Mouse (Mus musculus) adrenal gland, postnatal 25 days (tissue): Measurements from ENCODE around the gene Pilrb2. TPM values are rescaled to one million over a fixed set of nuclear protein-coding genes. Genes with fewer than 3 reads are reported as not detected.

Experiments
- DNase-seq: peaks from one replicate; pipeline ENCODE4 v3.0.0; 2021; ENCODE audit warnings: mixed read lengths
- total RNA-seq: library from RNA; stranded (reverse); gene quantifications from 2 replicates; pipeline ENCODE4 v1.2.3, GENCODE M21; 2021

Pilrb2 gene
- total RNA-seq, 1 experiment from 2014 or later = 0.64 TPM

DNA sequence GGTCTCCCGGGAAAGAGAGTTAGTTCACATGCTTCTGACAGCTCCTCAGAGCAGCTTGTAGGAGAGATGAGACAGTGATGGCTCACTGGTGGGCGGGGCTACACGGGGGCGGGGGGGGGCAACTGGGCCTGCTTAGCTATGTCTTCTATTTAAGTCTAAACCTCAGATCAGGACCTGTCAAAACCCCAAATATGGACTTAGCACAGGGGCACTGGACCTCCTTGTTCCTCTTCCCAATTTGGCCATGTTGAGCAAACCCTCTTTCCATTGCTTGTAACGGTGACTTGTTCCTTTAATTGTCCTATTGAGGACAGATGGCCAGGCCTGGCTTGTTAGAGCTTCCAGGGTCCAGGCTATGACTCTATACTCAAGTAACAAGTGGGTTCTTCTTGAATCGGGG, 40.1 kb downstream of the Pilrb2 start:
- no peak for DNase-seq

DNA sequence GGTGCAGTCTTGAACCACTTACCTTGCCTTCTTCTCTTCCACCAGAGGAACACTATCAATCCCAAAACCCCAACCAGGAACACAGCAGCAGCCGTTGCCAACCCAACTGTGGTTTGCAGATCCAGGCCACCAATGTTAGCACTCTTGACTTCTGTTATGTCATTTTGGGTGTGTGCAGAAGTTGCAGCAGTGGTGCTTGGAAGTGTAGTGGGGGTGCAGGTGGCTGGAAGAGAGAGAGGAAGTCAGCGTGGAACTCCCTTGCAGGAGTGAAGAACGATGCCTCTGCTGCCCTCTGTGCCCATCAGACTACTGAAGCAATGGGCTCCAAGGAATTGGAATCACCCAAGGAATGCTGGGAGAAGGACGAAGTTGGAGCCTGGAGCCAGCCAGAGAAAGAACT, 40.5 kb downstream of the Pilrb2 start:
- no peak for DNase-seq

DNA sequence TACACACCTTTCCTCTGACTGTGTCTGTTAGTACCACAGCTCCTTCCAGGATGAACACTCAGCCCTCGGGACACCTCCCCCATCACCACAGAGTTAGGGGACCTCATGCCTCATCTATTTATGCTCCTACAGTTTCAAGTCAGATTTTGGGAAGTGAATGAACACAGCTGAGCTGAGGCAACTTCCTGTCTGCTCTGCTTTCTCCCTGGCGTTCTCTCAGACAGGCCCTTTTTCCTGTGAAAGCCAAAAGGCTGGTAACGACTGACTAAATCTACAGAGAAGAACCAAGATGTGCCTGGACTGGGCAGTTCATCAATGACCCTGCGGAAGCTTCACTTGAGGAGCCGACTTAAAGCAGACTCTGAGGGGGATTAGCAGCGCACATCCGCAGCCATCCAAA, 41.4 kb downstream of the Pilrb2 start:
- DNase-seq = no peak

DNA sequence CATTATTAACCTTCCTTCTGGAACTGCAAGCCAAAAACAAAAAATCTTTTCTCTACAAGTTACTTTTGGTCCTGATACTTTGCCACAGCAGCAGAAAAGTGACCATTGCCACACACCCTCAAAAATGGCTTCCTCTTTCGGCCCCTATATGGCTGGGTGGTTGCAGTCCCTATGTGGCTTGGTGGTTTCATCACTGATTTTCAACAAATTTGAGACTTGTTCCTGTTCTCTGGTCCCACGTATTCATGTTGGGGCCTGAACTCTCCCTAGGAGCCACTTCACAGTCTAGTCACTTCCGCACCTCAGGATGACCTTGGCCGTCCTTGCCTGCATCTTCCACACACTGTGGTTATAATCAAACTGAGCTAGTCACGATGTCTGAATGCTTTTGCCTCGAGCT, 42.9 kb downstream of the Pilrb2 start:
- no peak for DNase-seq

- no peak for DNase-seq
Observed at GRCm38 (mm10) chr5:137826421-137826820, 45.2 kb downstream of the Pilrb2 start.

- no peak for DNase-seq
Observed at GRCm38 (mm10) chr5:137825971-137826370, 45.6 kb downstream of the Pilrb2 start.

- no peak for DNase-seq
Observed at GRCm38 (mm10) chr5:137825030-137825429, 46.6 kb downstream of the Pilrb2 start.

GRCm38 (mm10) chr5:137823455-137824045, 48.1 kb downstream of the Pilrb2 start:
- no peak for DNase-seq

GRCm38 (mm10) chr5:137822602-137823001, 49.0 kb downstream of the Pilrb2 start:
- no peak for DNase-seq

DNA sequence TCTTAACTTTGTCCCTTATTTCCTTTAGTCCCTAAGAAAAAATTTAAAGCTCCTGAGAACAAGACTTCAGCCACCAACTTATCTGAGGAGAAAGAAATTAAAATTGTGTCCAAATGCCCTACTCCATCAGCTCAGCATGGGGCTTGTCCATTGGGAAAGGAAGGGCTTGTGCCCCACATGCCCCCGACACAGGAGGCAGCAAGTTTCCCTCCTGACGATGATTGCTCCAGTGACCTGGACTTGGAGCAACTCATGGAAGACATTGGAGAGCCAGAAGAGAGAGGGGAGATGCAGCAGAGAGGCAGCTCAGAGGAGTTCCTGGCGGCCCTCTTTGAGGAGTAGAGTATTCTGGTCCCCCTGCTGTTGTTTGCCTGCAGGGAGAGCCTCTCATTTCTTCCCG, 49.5 kb downstream of the Pilrb2 start:
- DNase-seq = no peak

DNA sequence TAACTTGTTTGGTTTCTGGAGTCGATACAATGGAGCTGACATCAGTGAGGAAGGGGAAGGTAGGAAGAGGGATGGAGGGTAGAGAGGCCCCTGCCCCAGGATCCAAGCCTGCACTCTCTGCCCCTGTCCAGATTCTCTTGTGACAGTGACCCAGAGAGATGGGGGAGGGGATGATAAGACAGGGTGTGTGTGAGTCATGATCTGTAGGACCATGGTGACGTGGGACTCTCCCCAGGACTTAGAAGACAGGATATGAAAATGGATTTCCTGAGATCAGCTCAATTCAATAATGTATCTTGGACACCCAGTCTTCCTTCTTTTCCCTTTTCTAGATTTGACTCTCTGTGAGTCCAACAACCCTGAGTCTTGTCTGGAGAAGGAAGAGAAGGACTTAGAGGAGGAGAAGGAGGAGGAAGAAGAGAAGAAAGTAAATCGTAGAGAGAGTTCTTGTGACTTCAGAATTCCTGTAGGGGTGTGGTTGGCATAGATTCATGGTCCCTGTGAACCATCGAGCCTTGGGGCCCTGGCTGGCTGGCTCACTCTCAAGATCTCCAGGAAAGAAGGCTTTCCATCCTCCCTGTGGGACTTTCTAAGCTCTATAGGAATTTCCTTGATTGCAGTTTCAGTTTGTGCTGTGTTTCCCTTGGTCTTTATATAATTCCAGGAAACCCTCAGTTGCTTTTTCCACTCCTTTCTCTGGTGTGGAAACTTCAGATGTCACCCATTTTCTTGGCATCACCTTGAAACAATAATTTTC, 54.0 kb downstream of the Pilrb2 start:
- DNase-seq = no peak

Other genes with a start within 250 kb of the Pilrb2 start
- gene Fbxo24, start 242.8 kb downstream of the Pilrb2 start, total RNA-seq = 1.0 and 2.2 TPM in 2 replicates
- 19.3 and 35.7 TPM in 2 replicates for gene Lrch4, start 242.7 kb downstream of the Pilrb2 start, total RNA-seq
- gene Gm20605, start 242.6 kb downstream of the Pilrb2 start, total RNA-seq = 13.4 and 18.2 TPM in 2 replicates
- 10.0 and 14.0 TPM in 2 replicates for gene Sap25, start 230.5 kb downstream of the Pilrb2 start, total RNA-seq
- 4.9 and 5.7 TPM in 2 replicates for gene Irs3, start 226.1 kb downstream of the Pilrb2 start, total RNA-seq
- 32.1 and 43.7 TPM in 2 replicates for gene Agfg2, start 187.1 kb downstream of the Pilrb2 start, total RNA-seq
- 3.0 and 5.6 TPM in 2 replicates for gene Nyap1, start 130.2 kb downstream of the Pilrb2 start, total RNA-seq
- 86.0 and 104 TPM in 2 replicates for gene Tsc22d4, start 126.1 kb downstream of the Pilrb2 start, total RNA-seq
- gene Ppp1r35, start 93.0 kb downstream of the Pilrb2 start, total RNA-seq = 30.9 and 34.0 TPM in 2 replicates
- 58.3 and 66.5 TPM in 2 replicates for gene Mepce, start 84.2 kb downstream of the Pilrb2 start, total RNA-seq
- 3.6 and 5.2 TPM in 2 replicates for gene Zcwpw1, start 84.0 kb downstream of the Pilrb2 start, total RNA-seq
- 0.67 and 2.8 TPM in 2 replicates for gene Pilra, start 35.5 kb downstream of the Pilrb2 start, total RNA-seq
- gene Pilrb1, start 13.7 kb downstream of the Pilrb2 start, total RNA-seq = 0.97 TPM in 1 of 2 replicates, not detected in the other
- 0.90 TPM in 1 of 2 replicates, not detected in the other for gene Cyp3a13, start 49.8 kb upstream of the Pilrb2 start, total RNA-seq
- 0.55 TPM in 1 of 2 replicates, not detected in the other for gene Gjc3, start 91.3 kb upstream of the Pilrb2 start, total RNA-seq
- 0.52 and 11.1 TPM in 2 replicates for gene Azgp1, start 109.7 kb upstream of the Pilrb2 start, total RNA-seq
- gene Smok3a, start 149.4 kb upstream of the Pilrb2 start, total RNA-seq = not detected in 2 replicates
- gene Smok3b, start 149.6 kb upstream of the Pilrb2 start, total RNA-seq = not detected in 2 replicates
- not detected in 2 replicates for gene Smok3c, start 181.4 kb upstream of the Pilrb2 start, total RNA-seq
- 40.4 and 47.5 TPM in 2 replicates for gene Zkscan1, start 213.3 kb upstream of the Pilrb2 start, total RNA-seq
- gene Zscan21, start 245.1 kb upstream of the Pilrb2 start, total RNA-seq = 18.9 and 19.8 TPM in 2 replicates